Mouse (Mus musculus): Measurements from ENCODE around the gene Msh4.

DNA sequence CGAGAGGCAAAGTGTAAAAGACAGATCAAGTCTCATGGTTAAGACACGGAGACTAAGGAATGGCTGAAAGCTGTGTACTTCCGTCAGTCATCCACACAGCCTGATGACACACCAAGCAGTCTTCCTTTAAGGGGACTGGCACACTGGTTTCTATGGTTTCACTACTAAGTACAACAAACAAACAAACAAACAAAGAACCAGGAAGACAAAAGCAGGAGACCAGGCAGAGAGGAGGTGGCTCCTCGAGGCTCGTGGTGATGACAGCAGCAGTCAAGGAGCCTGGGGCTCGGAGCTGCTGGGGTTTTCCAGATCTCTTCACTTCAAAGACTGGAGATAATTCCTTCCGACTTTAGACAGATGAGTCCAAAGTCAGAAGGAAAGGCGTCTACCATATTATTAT lies 34.1 kb upstream of the Msh4 start:
- TF ChIP-seq POLR2A (IDR thresholded peaks at IDR 0.05; ENCODE audit: insufficient read depth, low read length), result no peak
- TF ChIP-seq EP300 (IDR thresholded peaks at IDR 0.05; ENCODE audit: insufficient read depth, low read depth, low read length), result no peak
- no peak for TF ChIP-seq CTCF (IDR thresholded peaks at IDR 0.05; ENCODE audit: low read depth, low read length)

All from ES-Bruce4 (cell line).